Mouse (Mus musculus): ENCODE measurements at regions not wholly inside any gene's neighbourhood (a gene's known extent, or its start where the extent isn't known, plus 50 kb on each side); places are given as distances from the start of the nearest gene placed in this dataset.

DNA sequence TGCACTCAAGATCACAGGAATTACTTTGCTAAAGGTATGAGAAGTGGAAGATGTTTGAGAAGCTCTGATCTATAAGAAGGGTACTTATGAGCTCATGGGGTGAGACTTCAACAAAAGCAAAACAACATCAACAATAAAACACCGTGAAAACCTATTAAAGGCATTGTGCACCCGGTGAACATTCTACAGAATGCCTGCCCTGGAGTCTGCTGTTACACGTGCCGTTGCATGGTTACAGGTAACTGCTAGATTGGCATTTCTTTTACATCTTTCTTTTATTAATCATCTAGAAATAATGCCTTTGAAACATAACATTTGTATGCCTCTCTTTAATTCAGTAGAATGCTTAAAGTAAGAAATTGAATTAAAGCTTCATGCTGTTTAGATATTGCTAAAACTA is 661.0 kb downstream of the Pcdh18 start:
- no peak for DNase-seq

DNA sequence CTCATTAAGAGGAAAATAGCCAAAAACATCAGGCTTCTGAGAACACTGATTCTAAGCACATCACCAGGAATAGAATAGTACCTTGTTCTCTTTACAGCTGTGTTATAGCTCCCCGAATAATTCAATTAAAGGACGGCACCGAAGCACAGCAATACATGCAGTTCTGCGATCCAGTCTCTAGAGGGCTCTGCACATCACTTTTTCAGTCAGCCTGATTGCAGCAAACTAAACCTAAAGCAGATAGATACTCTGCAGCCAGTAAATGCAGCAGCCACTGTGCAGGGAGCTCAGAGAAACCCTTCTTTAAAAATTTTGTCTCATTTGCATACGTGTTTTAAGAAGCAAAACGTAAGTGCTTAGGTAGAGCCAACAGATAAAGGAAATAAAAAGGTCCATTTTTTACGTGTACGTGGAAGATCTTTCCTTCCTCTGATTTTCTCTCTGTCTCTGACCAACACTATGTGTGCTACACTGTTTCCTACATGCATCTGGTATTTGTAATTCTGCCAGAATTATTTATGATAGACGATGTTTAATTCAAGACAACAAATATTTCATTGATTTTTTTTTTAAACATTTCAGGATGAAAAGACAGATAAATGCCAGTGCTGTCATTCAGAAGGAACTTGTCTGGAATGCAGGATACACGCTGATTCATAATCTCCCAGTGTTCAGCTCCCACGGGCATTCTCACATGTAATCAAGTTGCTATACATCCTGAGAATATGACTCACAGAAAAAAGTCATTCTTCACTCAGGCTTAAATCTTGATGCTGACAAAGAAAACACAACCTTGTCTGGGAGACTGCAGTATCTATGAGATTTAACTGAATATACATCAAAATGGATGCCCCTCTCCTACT is 663.1 kb downstream of the Pcdh18 start:
- DNase-seq: peak; percentile 16

DNA sequence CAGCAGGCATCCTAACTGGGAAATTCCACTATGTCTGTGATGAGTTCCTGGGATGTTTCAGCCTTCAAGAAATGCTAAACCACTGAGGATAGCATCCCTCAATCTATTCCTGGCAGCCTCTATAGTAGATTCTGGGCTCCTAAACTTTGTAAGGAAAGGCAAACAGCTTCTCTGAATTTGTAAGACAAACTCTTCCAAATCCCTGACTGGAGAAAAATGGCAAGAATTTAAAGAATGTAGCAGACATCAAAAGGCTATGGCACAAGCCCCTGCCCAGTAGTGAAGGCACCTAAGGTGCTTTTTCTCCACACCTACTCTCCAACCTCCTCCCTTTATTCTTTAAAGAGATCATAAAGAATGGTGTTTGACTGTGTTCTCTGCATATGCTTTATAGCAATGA is 688.3 kb downstream of the Pcdh18 start:
- no peak for DNase-seq

DNA sequence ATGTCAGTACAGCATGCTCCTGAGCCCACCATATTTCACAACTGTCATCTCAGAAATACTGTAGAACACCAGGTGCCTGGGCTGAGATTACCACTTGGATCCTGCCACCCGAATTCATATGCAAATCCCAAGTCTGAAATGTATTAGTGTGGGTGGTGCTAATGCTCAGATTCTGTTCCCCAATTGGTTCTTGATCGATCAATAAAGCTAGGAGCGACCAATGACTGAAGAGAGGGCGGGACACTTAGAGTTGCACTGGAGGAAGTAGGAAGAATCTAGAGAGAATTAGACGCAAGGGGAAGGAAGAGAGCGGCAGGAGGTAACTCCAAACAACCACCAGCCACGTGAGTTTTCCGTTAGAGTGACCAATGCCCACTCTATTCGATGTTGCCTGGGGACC is 695.0 kb downstream of the Pcdh18 start:
- DNase-seq: no peak

DNA sequence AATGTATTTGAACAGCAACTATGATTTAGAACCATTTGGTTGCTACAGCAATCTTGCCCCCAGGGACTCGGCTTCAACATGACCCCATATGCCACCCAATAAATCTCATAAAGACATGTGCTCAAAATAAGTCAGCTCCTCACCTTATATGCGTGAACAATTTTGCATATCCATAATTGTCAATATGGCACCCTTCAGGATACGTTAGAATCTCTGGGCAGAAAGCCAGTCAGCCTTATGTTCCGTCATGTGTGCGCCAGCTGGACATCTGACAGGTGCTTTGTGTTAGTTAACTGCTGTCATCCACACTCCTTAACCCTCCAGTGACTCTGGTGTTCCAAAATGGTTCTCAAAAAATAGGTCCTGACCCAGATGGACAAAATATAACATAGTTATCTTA is 724.1 kb downstream of the Pcdh18 start:
- no peak for DNase-seq

DNA sequence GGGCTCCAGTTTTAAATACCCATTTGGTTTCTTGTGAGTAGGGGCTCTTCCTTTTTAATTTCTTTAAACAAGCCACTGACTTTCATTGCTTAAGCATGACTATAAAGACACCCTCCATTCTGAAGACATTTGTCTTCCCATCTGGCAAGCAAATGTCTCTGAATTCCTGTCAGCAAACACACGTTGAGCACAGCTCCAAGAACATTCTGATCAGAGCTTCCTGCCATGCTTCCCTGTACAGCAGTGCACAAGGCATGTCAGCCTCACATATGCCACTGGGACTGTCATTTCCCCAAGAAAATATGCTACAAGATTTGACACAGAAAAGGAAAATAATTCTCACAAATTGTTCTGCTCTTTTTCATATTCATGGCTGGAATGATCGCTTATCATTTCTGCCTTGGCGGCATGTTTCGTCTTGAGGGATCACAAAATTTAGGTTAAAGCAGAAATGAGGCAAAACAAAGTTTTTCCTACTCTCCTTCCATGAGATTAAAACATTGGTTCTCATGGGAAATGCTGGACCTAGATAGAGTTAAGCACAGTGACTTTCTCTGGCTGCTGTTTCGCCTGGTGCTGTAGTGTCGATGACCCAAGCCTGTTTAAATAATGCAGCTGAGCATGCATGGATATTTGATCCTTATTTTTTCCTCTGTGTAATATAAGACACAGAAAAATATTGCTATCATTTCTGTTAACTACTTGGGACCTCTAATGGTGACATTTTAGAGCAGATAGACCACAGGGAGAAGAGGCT is 747.7 kb downstream of the Pcdh18 start:
- DNase-seq: no peak

All from thymus, postnatal 4 days (tissue).